Mouse (Mus musculus) naive thymus-derived CD4-positive, alpha-beta T cell, adult 2 months (primary cell): ENCODE data around the gene Plekha8.

Source experiments
- DNase-seq: peaks from one replicate; pipeline ENCODE4 v3.0.0-alpha.2; 2011; ENCODE audit warnings: low read depth

Plekha8 gene

GRCm38 (mm10) chr6:54655471-54656095 lies 60.7 kb downstream of the Plekha8 start:
- no peak for DNase-seq

DNA sequence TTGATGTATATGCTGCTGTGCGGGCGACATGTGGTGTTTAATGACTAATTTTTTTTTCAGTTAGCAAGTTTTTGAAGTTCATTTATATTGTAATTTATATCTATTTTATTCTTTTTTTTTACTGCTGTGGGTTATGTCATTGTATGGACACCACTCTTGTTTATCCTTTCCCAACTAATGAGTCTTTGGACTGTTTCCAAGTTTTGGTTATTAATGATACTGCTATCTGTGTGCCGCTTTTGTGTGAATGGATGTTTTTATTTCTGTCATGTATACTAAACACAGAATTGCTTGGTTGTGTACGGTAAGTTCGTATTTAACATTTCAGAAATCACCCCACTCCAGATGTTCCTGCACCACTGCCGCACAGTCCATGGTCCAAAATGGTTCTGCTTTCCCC lies 63.0 kb downstream of the Plekha8 start:
- DNase-seq: no peak

DNA sequence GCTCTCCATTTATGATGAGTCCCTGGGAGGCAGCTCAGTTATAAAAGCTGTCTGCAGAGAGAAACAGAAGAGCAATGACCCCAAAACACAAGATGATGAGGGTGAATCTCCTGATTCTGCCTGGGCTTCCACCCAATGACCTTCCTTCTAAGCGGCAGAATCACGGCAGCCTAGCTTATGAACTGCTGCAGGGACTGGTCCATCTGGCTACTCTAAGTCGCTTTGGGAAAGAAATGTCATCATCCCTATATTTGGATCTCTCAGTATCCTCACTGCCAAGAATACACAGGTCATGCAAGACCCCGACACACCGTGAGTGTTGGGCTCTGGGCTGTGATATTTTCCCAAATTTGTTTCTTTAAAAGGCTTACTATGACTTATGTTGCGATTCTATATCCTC lies 75.0 kb downstream of the Plekha8 start:
- DNase-seq: no peak

DNA sequence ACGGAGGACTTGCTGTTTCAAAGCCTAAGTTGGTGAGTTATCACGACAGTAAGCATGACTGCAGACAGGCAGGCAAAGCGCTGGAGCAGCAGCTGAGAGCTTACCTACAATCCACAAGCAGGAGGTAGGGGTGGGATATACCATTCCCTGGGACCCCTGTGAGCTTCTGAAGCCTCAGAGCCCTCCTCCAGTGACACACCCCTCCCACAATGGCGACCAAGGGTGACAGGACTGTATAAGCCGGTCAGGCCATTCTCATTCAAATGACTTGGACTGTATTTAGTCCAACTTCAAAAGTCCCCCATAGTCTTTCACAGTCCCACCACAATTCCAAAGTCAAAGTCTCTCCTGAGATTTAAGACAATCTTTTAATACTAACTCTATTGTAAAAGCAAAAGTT lies 78.0 kb downstream of the Plekha8 start:
- DNase-seq: no peak

DNA sequence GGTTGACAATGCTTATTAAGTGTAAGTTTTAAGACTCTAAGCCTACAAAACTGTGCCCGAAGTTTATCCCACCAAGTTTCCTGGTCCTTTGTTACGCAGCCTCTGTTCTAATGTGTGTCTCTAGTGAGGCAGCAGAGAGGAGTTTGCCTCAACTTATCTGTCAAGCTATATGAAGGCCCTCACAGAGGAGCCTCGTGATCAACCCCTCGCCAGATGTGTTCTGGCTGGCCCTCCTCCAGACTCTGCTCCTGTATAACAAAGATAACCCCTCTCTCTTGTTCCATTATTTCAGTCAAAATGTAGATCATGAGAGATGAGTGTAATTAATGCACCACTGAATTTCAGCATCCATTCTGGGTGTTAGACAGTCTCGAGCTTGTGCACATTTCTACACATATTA lies 84.8 kb downstream of the Plekha8 start:
- no peak for DNase-seq

DNA sequence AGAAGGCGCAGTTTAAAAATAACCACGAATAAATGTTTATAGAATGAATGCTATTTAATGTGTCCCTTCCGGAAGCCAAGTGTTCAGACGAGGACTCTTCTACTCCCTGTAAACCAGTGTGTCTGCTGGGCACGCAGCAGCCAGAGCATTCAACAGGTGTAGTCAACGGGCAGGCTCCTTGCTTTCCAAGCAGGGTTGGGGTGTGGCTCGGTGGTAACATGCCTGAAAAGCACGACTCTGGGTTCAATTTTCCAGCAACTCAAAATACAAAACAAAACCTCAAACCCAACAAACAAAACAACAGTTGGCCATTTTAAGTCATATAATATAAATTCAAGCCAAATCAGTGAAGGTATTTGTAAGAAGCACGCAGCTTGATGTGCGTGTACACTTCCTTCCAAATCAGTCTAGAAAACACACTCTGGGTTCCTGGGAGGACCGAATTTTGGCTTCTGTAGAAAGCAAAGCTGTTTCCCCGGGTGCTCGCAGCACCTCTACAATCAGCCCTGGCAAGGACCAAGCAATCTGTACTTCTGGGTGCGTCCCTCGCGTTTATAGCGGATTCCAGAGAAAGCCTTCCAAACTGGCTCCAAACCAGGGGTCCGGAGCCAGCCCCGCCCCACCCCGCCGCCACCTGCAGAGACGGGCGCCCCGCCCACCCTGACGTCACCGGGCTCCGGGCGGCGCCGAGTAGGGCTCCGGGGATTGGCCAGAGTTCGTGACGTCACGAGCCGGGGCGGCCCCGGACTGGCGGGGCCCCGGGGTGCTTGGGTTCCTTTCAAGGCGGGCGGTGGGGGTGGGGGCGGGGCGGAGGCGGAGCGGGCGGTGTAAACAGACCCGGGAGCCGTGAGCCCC lies 86.2 kb downstream of the Plekha8 start, which contains the start of gene Mturn:
Gene Mturn, plus strand, starts transcription at position 734 of the 855 bp plus-strand sequence.
- DNase-seq: peak; percentile 98

DNA sequence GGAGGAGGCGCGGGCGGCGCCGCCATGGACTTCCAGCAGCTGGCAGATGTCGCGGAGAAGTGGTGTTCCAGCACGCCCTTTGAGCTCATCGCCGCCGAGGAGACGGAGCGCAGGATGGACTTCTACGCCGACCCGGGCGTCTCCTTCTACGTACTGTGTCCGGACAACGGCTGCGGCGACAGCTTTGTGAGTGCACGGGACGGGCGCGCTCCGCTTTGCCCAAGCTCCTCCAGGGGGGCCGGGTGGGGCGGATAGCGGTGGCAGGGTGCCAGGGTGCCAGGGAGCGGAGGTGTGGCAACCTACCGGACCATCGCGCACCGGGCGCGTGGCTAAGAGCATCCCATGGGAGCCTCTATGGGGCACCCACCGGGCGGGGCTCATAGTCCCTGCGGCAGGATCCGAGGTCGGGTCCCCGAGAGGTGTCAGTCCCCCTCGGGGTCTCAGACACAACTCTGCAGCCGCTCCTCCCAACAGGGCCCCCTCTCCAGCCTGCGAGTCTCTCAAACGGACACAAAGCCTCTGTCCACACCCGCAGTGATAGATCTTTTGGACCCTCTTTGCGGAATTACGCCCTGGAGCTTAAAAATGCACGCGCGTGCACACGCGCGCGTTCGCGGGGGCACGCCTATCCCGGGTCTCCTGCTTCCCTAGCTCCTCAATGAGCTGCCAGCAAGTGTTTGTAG lies 87.0 kb downstream of the Plekha8 start:
- no peak for DNase-seq

- DNase-seq: no peak
Measured at GRCm38 (mm10) chr6:54684085-54684484, 89.2 kb downstream of the Plekha8 start.

DNA sequence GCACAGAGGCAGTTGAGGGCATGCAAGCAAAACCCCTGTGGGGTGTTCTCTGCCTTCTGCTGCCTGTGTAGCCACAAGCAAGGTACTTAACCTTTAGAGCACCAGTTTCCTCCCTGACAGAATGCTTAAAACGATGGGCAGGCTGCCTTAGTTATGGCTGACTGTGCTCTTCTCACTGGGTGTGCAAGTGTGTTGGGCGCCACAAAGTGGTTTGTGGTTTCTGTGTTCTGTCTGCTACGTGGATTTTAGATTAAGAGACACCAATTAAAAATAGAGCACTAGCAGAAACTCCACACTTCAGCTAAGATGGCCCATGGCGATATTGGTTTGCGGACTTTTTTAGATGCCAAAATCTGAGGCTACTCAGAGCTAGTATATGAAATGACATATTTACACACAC lies 90.2 kb downstream of the Plekha8 start:
- DNase-seq: peak; percentile 65

GRCm38 (mm10) chr6:54685716-54686395 lies 90.9 kb downstream of the Plekha8 start:
- DNase-seq: no peak

DNA sequence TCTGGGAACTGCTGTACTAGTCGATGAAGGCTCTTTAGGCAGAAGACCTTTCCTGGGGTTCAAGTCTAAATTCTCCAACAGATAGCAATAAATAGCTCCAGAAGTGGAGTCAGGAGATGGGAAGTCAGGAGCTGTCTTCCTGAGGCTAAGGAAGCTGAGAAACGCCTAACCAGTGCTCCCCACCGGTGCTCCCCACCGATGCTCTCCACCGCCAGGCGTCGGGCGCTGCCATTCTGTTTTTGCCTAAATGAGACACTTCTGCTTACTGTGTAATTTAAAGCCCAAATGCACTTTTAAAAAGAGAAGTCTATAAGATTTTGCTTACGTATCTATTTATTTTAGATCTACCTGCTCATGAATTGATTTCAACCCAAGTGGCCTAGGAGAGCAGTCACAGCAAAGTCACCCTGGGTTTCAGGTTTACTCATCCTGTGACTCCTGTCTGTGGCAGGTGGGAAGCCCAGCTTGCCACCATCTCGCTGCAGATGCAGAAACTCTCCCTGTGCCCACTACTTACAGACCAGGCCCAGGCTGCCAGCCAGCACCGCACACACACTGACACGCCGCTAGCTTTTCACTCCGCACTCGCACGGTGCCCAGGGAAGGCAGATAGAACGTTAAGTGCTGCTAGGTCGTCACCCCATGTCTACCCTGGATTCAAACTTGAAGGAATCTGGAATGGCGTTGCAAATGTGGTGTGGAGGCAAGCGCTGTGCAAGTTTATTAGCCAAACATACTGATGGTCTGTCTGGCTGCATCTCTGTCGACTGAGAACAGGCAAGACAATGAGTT lies 92.2 kb downstream of the Plekha8 start:
- DNase-seq: no peak

DNA sequence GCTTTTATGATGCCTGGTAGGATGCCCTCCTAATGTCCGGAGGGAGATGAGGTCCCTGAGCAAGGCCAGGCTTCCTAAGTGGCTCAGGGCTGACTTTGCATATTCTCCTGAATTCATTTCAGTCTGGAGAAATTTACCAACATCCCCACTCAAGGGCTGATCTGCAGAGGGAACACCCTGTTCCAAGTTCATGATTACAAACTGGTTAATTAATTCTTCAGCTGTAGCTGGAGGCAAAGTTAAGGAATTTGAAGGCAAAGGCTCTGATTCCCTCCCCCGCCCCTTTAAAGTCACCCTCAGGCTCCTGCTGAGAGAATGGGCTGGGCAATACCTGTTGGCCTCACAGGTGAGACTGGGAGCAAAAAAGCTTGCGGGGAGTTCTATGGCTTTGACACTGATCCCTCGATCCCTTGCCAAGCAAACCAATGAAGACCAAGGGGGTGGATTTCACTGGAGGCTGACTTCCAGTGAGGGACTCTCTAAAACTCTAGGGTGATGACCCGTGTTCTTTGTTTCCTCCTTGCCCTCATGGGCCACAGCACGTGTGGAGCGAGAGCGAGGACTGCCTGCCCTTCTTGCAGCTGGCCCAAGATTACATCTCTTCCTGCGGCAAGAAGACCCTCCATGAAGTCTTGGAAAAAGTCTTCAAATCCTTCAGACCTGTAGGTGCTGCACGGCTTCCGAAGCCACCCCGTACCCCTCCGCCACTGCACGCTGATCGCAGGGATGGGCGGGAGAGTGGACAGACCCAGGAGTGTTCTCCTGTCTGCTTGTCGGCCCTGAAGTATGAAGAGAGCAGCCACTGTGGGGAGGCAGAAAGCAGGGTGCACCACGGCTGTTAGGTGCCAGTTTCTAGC lies 93.8 kb downstream of the Plekha8 start:
- no peak for DNase-seq

DNA sequence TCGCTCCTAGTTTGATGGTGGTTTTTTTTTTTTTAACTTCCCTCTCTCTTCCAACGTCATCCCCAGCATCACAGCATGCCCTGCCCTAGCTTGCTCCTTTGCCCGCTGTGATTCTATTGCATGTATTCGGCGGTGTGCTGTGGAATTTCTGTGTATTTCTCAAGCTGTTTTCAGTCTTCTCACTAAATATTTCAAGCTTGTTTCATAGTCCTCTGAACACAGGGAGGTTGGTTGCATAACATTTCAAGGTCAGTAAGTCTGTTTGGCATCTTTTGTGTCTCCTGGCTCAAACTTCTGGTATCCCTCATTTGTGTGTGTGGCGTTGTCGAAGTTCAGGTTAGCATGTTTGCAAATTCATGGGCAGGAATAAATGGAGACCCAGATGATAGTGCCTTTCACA lies 94.8 kb downstream of the Plekha8 start:
- no peak for DNase-seq

GRCm38 (mm10) chr6:54690838-54691237 lies 95.9 kb downstream of the Plekha8 start:
- no peak for DNase-seq

DNA sequence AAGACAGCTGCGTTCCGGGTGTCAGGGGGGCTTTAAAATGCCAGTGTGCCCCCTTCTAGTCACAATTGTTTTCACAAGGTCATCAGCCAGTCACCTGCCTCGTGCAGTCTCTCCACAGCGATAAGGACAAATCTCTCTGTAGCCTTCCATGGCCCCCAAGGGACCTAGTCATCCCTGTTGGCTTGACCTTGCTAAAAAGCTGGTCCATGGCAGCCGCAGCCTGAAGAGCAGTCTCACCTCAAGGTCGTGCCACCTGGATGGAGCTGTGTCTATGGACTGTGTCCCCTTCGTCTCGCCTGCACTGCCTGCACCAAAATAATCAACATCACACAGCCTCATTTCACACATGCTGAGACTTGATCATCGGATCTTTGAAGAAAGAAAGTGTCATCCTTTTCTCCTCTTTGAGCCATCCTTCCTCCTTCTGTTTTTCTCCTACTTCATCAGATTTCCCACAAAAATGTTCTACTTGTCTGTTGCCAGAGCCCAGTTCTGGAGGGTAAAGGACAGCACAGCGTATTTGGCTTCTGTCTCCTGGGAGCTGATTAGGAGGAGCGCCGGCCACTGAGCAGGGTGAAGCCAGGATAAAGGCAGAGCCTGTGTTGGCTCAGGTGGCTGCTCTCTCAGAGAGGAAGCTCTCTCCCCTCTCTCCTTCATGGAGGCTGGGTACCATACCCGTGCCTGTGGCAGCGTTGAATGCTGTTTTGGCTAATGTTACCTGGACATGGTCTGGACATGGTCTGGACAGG lies 96.6 kb downstream of the Plekha8 start:
- no peak for DNase-seq

DNA sequence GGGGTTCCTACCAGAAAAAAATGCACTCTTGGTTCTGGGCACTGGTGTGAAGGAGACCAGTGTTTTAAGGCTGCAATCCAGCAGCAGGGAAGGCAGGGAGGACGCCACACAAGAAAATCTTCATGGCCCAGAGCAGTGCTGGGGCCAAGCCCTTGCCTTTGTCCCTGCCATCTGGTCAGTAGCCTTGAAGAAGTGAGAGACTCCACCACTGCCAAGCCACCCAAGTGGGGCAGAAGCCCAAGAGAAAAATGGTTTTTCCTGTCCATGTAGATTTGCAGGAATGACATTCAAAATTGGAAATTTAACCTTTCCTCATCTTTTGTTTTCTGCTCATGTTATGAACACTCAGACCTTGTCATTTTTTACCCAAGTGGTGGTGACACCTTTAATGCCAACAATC lies 97.3 kb downstream of the Plekha8 start:
- DNase-seq: no peak

- DNase-seq: no peak
Measured at GRCm38 (mm10) chr6:54693286-54693685, 98.4 kb downstream of the Plekha8 start.
